Mouse (Mus musculus) retina, adult 2 months (tissue): ENCODE results near the gene Tgfbr3.

Experiments
- DNase-seq: peaks from one replicate; pipeline ENCODE4 v3.0.0-alpha.2; 2012; ENCODE audit warnings: low read depth, low spot score

Gene Tgfbr3

GRCm38 (mm10) chr5:107147413-107147812 lies 142.0 kb downstream of the Tgfbr3 start:
- no peak for DNase-seq

DNA sequence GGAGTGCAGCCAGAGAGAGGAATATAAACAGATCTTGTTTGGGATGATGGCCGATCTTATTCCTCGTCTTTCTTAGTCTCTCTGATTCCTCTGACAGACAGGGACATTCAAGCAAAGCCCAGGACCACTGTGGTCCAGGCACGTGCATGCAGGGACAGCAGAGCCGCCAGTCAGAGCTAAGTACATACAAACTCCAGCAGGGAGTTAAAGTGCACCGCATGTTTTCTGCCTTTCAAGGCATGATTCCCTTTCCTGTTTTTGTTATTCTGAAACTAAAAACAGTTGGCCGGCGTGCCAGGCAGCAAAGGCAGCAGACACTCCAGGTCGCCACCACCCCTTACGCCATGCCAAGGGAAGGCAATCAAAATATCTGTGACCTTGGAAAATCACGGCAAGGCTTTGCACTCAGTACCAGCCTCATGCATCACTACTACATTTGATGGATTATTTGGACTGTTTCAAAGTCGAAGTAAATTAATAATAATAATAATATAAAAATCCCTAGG lies 143.3 kb downstream of the Tgfbr3 start:
- DNase-seq, result no peak

DNA sequence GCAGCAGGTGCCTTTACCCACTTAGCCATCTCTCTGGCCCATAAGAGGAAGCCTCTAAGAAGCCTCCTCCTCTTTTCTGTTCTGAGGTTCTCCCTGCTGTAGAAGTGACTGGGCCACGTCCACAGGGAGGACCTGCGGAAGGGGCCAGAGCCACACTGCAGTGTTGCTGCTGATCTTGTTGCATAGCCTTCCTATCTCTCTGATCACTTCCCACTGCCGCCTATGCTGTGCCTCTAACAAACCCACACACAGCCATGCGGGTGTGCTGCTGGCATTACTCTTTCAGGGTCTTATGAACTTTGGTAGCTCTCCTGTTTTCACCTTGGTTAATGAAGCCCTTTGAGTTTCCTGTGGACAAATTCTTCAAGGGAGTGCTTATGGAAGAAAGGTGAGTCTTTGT lies 144.3 kb downstream of the Tgfbr3 start:
- DNase-seq, result no peak

DNA sequence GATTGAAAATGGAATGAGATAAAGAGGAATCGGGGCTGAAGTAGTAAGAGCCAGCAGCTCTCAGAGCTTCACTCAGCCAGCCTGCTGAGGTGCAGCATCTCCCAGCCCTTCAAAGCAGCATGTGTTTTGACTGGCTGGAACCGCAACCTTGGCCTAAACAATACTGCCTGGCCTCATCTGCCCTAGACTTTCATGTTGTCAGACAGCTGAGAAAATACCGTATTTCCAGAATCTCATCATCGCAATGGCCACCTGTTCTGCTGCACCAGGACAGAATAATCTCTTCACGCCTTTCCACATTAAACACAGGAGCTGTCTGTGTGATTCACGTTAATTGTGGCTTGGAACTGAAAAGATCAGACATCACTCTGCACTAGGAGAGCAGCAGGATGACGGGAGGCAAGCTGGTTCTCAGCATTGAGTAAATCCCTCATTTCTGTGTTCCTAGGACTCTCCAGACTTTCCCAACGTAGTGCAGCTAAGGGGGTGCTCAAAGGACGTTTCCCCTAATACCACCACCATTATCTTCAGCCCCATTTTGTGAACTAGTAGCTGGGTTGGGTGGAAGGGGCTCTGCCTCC lies 145.1 kb downstream of the Tgfbr3 start:
- no peak for DNase-seq

- no peak for DNase-seq
Observed at GRCm38 (mm10) chr5:107143406-107143805, 146.0 kb downstream of the Tgfbr3 start.

- no peak for DNase-seq
Observed at GRCm38 (mm10) chr5:107142791-107143190, 146.6 kb downstream of the Tgfbr3 start.

DNA sequence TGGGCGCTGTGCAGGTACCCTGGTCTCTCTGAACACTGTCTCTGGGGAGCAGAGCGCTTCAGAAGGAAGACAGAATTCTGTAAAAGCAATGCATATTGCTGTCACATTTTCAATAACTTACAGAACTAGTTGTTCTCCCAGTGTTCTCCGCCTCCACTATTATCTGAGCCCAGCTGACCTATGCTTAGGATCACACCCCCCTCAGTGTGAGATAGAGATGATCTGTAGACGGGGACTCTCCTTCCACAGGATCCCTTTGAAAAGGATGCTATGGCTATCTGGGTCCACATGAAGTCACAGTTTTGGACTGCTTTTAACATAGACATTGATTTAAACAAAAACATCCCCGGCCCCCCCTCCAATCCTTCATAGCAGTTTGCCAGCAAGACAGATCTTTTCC lies 148.1 kb downstream of the Tgfbr3 start:
- DNase-seq, result no peak

GRCm38 (mm10) chr5:107139800-107140651 lies 149.4 kb downstream of the Tgfbr3 start:
- DNase-seq, result no peak

GRCm38 (mm10) chr5:107133336-107133735 lies 156.1 kb downstream of the Tgfbr3 start:
- no peak for DNase-seq

- no peak for DNase-seq
Observed at GRCm38 (mm10) chr5:107132231-107132630, 157.2 kb downstream of the Tgfbr3 start.

DNA sequence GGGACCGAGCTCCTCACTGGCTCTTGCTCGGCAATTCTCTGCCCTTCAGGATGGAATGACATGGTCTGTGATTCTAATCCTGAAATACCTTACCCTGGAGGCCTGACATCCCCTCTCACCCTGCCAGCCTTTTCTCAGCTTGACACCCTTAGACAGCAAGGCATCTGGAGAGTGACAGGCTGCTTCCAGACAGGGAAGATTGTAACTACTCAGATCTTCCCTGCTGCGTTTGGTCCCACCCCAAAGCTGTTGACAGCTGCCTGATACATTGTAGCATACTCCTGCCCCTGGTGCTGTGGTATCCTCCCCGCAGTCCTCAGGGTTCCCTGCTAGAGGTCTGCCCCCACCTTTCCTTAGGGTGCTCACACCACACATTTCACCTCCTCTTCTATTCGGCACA lies 160.1 kb downstream of the Tgfbr3 start:
- DNase-seq, result no peak

DNA sequence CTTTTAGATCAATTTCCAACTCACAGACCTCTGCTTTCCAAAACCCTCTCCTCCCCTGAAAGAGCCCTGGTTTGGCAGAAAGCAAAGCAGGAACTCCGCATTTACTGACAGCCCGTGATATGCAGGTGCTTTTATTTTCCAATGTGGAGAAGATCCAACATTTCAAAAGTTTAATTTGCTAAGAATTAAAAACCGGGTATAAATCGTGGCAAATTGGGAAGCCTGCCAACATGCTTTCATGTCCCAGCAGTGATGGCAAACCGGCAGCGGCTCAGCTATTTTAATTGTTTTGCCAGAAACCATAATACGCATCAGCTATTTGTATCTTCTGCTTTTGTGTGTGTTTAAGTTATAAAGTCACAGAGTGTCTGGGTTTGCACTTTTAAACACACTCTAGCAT lies 162.9 kb downstream of the Tgfbr3 start:
- DNase-seq, result no peak

GRCm38 (mm10) chr5:107125131-107125530 lies 164.3 kb downstream of the Tgfbr3 start:
- no peak for DNase-seq

- no peak for DNase-seq
Observed at GRCm38 (mm10) chr5:107124531-107124930, 164.9 kb downstream of the Tgfbr3 start.

- no peak for DNase-seq
Observed at GRCm38 (mm10) chr5:107122622-107123021, 166.8 kb downstream of the Tgfbr3 start.

GRCm38 (mm10) chr5:107121086-107121485 lies 168.3 kb downstream of the Tgfbr3 start:
- no peak for DNase-seq

DNA sequence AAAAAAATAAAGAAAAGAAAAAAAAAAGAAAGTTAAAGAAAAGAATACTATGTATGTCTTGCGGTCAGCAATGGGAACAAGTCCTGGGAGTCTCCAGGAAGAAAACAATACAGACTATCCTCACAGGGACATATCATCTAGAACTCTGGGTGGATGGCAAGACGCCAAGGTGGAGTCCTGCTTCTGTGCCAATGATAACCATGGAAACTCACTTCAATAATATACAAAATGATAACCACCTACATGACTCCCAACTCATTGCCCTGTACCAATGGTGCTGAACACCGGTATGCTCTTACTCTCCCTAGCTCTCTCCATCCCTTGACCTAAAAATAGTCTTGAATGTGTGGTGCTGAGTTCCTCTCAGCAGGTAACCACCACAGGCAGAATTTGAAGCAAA lies 168.8 kb downstream of the Tgfbr3 start:
- no peak for DNase-seq

DNA sequence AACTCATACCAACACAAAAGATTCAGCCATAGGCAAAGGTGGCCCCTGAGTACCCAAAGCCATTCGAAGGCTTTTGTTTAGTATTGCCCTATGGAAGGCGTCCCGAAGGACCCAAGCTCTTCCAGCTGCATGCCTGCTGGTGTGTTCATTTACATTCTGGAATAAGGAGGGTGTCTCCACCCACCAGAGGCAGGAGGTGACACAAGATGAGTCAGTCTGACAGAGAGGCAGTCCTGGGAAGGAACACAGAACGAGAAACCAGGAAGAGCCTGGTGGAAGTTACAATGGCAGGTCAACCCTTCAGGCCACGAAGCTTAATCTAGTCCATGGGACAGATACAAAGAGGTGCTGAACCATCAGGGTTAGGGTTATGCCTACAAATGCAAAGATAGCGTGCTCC lies 169.5 kb downstream of the Tgfbr3 start:
- DNase-seq, result no peak

- no peak for DNase-seq
Observed at GRCm38 (mm10) chr5:107116821-107117220, 172.6 kb downstream of the Tgfbr3 start.

DNA sequence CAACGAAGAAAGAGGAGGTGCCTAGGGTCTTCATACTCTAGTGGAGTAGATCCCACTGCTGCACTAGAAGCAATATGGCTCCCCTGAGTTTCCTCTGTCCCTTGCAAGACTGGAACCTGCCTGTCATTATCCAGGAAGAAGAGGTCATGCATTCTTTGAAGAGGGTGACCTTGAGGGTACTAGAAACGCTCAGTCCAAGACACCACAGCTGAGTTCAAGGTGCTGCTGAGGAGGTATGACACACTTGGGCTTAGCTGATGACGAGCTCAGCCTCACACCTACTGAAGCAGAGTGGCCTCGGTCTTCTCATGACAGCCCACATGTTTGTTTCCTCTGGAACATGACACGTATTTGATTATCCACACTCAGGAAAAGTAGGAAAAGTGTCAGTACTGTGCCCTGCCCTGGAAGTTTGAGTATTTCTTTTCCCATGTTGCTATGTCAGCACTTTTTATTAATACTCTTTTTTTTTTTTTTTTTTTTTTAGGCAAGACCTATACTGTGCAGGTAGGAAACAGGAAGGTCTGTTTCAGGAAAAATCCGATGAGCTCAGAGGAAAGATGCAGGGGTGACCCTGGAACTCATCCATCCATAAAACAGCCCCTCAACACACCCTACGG lies 176.7 kb downstream of the Tgfbr3 start:
- DNase-seq, result no peak

DNA sequence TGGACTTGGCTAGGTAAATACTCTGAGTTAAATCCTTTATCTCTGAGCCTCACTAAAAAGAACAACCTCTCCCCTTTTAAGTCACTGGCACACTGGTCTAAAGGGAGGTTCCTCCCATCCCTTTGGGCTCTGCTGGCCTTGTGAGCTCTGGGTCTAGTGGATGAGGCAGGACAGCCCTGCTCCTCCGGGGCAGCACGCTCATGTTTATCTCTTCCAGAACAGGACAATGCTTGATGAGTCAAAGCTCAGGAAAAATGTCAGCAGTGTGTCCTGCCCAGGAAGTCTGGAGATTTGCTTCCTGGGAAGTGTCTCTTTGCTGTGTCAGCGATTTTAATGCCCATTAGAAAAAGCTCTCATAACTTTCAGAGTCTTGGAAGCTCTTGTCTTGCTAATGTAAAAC lies 177.6 kb downstream of the Tgfbr3 start:
- DNase-seq, result no peak

- DNase-seq, result no peak
Observed at GRCm38 (mm10) chr5:107110880-107111520, 178.4 kb downstream of the Tgfbr3 start.
